Mouse (Mus musculus) kidney, embryonic 14.5 days (tissue): ENCODE measurements around the gene Cfap43. TPM values are rescaled to one million over a fixed set of nuclear protein-coding genes. Genes with fewer than 3 reads are reported as not detected.
A peak's percentile ranks its signal among the peaks of the same experiment; 100 is the strongest.
"Not testable (repeated sequence)": the region's sequence is repeated elsewhere in the genome, so short reads cannot be mapped to it uniquely, and the experiment has no call there.

Experiments used
- ATAC-seq: fragments of 200-750 bp; cut with Nextera tagmentation; 2 replicates; pipeline ENCODE4 v1.8.0; 2017; ENCODE audit warnings: moderate number of reproducible peaks, mild to moderate bottlenecking, moderate TSS enrichment, moderate library complexity; ENCODE audit not compliant: low FRiP score, low TSS enrichment
- H3K27ac ChIP-seq: fragments of 300-500 bp; sonication (generic); 2 replicates; pipeline ENCODE4 v1.5.1; 2014; ENCODE audit warnings: low read depth, mild to moderate bottlenecking, low read length, moderate library complexity, mixed read lengths
- H3K27me3 ChIP-seq: fragments of 300-500 bp; sonication (generic); 2 replicates; pipeline ENCODE4 v1.6.1; 2014; ENCODE audit warnings: mild to moderate bottlenecking, low read length; ENCODE audit not compliant: control insufficient read depth, insufficient read depth
- H3K36me3 ChIP-seq: fragments of 300-500 bp; sonication (generic); 2 replicates; pipeline ENCODE4 v1.6.1; 2014; ENCODE audit warnings: low read length, mixed read lengths; ENCODE audit not compliant: control insufficient read depth, insufficient read depth
- H3K4me1 ChIP-seq: fragments of 300-500 bp; sonication (generic); 2 replicates; pipeline ENCODE4 v1.6.1; 2014; ENCODE audit warnings: low read length, mixed read lengths; ENCODE audit not compliant: control insufficient read depth, insufficient read depth
- H3K4me2 ChIP-seq: fragments of 300-500 bp; sonication (generic); replicated peaks from 2 replicates; pipeline ENCODE4 v1.6.1; 2014; ENCODE audit warnings: low read depth, mild to moderate bottlenecking, low read length
- H3K4me3 ChIP-seq: fragments of 300-500 bp; sonication (generic); 2 replicates; pipeline ENCODE4 v1.5.1; 2014; ENCODE audit warnings: mild to moderate bottlenecking, low read length
- H3K9ac ChIP-seq: fragments of 300-500 bp; sonication (generic); 2 replicates; pipeline ENCODE4 v1.6.1; 2014; ENCODE audit warnings: low read depth, mild to moderate bottlenecking, low read length, moderate library complexity
- H3K9me3 ChIP-seq: fragments of 300-500 bp; sonication (generic); 2 replicates; pipeline ENCODE4 v1.6.1; 2016; ENCODE audit warnings: low read length; ENCODE audit not compliant: control insufficient read depth
- WGBS: fragments of 180-500 bp; shearing (Covaris S2); extraction: QIAGEN DNeasy Blood & Tissue Kit; methylation state at CpG from one replicate; pipeline ENCODE4 v1.1.7; 2014; 5-methylcytosine and 5-hydroxymethylcytosine counted together
- polyA plus RNA-seq: library from polyadenylated mRNA; unstranded; fragments of >200 nt; fragmentation: Nextera tagmentation; extraction: Ambion mirVana; gene quantifications from 2 replicates; pipeline ENCODE4 v1.2.1, GENCODE M21; 2014

Gene Cfap43
- polyA plus RNA-seq, 1 experiment from 2014 or later = 0.03 TPM

- 85% methylated on average over 18 of the region's 18 CpGs for WGBS
- no peaks in the 10 kb centered on the region for H3K9me3 ChIP-seq
- no peak overlapping the region for H3K4me3 ChIP-seq
- no peak overlapping the region for H3K27ac ChIP-seq
- H3K4me2 ChIP-seq = no peak overlapping the region
- no peak overlapping the region for H3K9ac ChIP-seq
- H3K27me3 ChIP-seq = no peaks in the 10 kb centered on the region
- peaks cover 16% of the 10 kb centered on the region; the same call in 1 of the 2 replicates for H3K36me3 ChIP-seq
- peaks cover 8% of the 10 kb centered on the region; the same call in 1 of the 2 replicates for H3K4me1 ChIP-seq
- no peak for ATAC-seq
These were observed 60.8 kb downstream of the Cfap43 start for GRCm38 (mm10) chr19:47857957-47858942.

- Histone ChIP-seq H3K27me3 (no peaks in the 10 kb centered on the region), H3K4me3 (peak within 1 kb of the TSS; percentile 56), H3K27ac (0 out of 2 replicates have a peak within 1 kb of the TSS, but pooled peaks have one; percentile 30), H3K9ac (peak within 1 kb of the TSS; percentile 69), H3K9me3 (no peaks in the 10 kb centered on the region), H3K4me2 (peak within 1 kb of the TSS; percentile 88), H3K4me1 (peaks cover 8% of the 10 kb centered on the region; the same call in 1 of the 2 replicates), H3K36me3 (peaks cover 7% of the 10 kb centered on the region; the same call in 1 of the 2 replicates)
- peak; percentile 98 for ATAC-seq
- under 1% methylated on average over 60 of the region's 60 CpGs for WGBS
These were observed 64.0 kb downstream of the Cfap43 start, which contains the start of gene Gsto1 for GRCm38 (mm10) chr19:47854796-47855783. Gsto1 (plus strand) TSS chr19:47854970.

DNA sequence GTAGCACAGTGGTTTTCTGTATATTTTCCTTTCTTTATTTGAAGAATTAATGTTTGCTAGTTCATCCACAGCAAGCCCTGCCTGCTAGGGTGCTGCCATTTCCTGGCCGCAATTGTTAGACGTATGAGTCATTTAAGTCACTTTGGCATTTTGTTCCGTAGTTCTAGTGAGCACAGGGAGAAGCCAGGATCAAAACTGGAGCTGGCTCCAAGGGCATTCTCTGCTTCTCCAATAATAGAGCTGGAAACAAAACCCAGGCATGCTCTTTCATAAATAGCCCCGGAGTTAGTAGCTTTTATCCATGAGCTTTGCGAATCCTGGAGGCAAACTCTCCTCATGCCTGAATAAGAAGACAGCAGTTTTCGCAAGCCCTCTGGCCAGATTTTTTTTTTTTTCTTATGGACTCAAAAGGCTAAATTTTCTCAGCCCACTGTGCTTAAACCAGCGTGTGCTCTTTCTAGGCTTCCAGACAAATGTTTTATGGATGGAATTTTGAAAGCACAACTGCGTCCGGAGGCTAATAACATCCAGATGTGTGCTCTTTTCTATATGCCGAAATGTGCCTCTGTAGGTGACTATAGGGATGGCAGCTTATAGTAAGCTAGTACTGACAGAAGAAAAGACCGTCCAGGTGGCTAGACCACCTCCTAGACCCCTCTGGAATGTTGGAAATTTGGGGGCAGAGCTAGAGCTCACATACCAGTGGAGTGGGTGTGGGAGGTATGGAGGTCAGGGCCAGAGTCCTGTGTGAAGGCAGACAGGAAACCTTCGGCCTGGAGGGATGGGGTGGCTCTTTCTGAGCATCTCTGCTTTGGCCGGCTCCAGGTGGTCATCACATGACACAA, 64.9 kb downstream of the Cfap43 start:
- peak overlapping the region; percentile 69; the same call in 1 of the 2 replicates for H3K9ac ChIP-seq
- no peaks in the 10 kb centered on the region for H3K27me3 ChIP-seq
- H3K4me1 ChIP-seq = peaks cover 8% of the 10 kb centered on the region; the same call in 1 of the 2 replicates
- peak overlapping the region; percentile 88 for H3K4me2 ChIP-seq
- 20% methylated on average over 13 of the region's 13 CpGs for WGBS
- 0 out of 2 replicates have a peak overlapping the region, but pooled peaks have one; percentile 30 for H3K27ac ChIP-seq
- H3K36me3 ChIP-seq = peaks cover 5% of the 10 kb centered on the region; the same call in 1 of the 2 replicates
- no peaks in the 10 kb centered on the region for H3K9me3 ChIP-seq
- H3K4me3 ChIP-seq = peak overlapping the region; percentile 56
- peak; percentile 78 for ATAC-seq

DNA sequence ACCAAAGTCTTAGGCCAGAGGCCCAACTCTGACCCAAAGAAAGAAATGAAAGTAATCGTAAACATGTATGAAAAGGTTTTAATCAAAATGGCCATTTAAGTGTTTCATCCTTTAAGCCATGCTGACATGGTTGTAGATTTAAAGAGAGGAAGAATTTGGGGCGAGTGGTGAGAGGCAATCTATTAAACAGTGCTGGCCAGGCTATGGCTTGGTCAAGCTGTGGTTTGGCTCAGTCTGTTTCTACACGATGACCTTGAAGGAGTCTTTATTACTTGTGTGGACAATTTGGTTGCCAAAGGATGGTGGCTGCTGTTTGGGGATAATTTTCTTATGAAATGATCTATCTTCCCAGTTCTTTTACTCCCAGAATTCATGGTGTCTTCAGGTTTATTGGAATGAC, 66.0 kb downstream of the Cfap43 start:
- Histone ChIP-seq H3K27ac (no peak overlapping the region), H3K4me2 (no peak overlapping the region), H3K4me3 (no peak overlapping the region), H3K36me3 (0 out of 2 replicates have a peak, but pooled peaks cover 3% of the 10 kb centered on the region), H3K9me3 (no peaks in the 10 kb centered on the region), H3K4me1 (peaks cover 8% of the 10 kb centered on the region; the same call in 1 of the 2 replicates), H3K27me3 (no peaks in the 10 kb centered on the region), H3K9ac (no peak overlapping the region)
- ATAC-seq = no peak
- WGBS = 83% methylated on average over 3 of the region's 3 CpGs

GRCm38 (mm10) chr19:47852131-47852530, 67.0 kb downstream of the Cfap43 start:
- H3K27ac ChIP-seq, H3K4me2 ChIP-seq, H3K4me3 ChIP-seq, ATAC-seq, H3K36me3 ChIP-seq, H3K9me3 ChIP-seq, H3K27me3 ChIP-seq, H3K9ac ChIP-seq, H3K4me1 ChIP-seq: not testable (repeated sequence)
- WGBS = 85% methylated on average over 3 of the region's 3 CpGs

DNA sequence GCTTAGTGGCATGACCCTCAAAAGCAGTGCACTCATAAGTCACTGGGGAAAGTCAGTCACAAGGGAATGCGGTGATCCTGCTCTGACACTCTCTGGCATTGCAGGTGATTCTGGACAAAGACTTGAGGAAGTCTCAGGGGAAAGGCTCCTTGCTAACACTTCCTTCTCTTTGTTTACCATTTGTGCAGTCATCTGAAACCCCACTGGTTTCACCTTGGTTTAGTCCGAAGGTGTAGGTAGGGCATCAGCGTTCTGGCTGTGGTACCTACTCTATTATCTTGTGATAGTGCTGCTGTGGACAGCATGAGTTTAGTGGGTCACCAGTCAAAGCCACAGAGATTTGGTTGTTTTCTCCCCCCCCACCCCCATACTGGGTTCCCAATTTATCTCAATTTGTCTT, 69.4 kb downstream of the Cfap43 start:
- Histone ChIP-seq H3K9me3 (no peaks in the 10 kb centered on the region), H3K4me1 (peaks cover 8% of the 10 kb centered on the region; the same call in 1 of the 2 replicates), H3K36me3 (no peaks in the 10 kb centered on the region), H3K4me3 (no peak overlapping the region), H3K27ac (no peak overlapping the region), H3K9ac (no peak overlapping the region), H3K4me2 (no peak overlapping the region), H3K27me3 (no peaks in the 10 kb centered on the region)
- 74% methylated on average over 3 of the region's 3 CpGs for WGBS
- ATAC-seq = no peak

DNA sequence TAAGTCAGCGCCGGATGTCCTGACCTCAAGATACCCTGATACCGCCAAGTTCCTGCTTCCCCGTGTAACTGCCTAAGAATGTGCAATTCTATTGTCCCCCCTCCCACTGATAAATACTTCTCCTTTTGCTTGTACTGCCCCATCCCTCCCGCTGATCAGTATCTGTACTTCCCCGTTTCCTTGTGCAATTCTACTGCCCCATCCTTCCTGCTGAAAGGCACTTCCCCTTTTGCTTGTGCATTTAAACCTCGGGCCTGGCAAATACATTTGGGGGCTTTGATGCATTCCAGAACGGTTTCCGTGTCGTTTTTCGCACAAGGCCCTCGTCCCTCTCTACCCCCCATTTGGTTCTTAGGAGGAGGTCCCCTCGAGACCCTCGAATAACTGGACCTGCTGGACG, 77.9 kb downstream of the Cfap43 start:
- not testable (repeated sequence) for H3K4me3 ChIP-seq, H3K36me3 ChIP-seq, ATAC-seq, H3K27ac ChIP-seq, H3K4me1 ChIP-seq, H3K4me2 ChIP-seq, H3K9ac ChIP-seq, H3K9me3 ChIP-seq
- peaks cover 10% of the 10 kb centered on the region; the same call in 1 of the 2 replicates for H3K27me3 ChIP-seq
- WGBS = 79% methylated on average over 13 of the region's 15 CpGs

DNA sequence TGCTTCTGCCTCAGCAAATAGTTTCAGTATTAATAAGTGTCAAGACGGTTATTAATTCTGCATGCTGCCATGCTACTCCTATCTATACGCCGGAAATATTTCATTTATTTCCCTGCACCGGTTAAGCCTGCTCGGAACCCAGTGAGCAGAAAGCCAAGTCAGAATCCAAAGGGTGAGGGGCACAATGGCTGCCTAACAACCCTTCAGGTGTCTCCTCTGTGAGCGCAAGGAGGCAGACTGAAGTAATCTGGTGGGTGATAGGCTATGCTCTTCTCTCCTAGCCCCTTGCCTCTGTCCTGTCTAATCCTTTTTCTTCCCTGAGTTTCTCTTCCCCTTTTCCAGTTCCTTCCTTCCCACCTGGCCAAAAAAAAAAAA, 81.6 kb downstream of the Cfap43 start:
- peak overlapping the region; percentile 80 for H3K4me2 ChIP-seq
- ATAC-seq = peak; percentile 59
- H3K4me1 ChIP-seq = no peaks in the 10 kb centered on the region
- H3K9me3 ChIP-seq = no peaks in the 10 kb centered on the region
- peak overlapping the region; percentile 44 for H3K4me3 ChIP-seq
- H3K36me3 ChIP-seq = no peaks in the 10 kb centered on the region
- no peak overlapping the region for H3K9ac ChIP-seq
- under 1% methylated on average over 6 of the region's 6 CpGs for WGBS
- H3K27me3 ChIP-seq = peaks cover 11% of the 10 kb centered on the region; the same call in 1 of the 2 replicates
- H3K27ac ChIP-seq = no peak overlapping the region
